Mouse (Mus musculus) stomach, postnatal 0 days (tissue): ENCODE measurements around the gene Rarres2. TPM values are rescaled to one million over a fixed set of nuclear protein-coding genes. Genes with fewer than 3 reads are reported as not detected.

Experiments used
- ATAC-seq: fragments of 200-750 bp; cut with Nextera tagmentation; 2 replicates; pipeline ENCODE4 v1.8.0; 2017; ENCODE audit not compliant: low FRiP score, low TSS enrichment
- DNase-seq: peaks from one replicate; pipeline ENCODE4 v3.0.0-alpha.2; 2016; ENCODE audit warnings: low spot score
- H3K27ac ChIP-seq: fragments of 300-500 bp; sonication (generic); replicated peaks from 2 replicates; pipeline ENCODE4 v1.5.1; 2014; ENCODE audit warnings: mild to moderate bottlenecking, control low read depth
- H3K27me3 ChIP-seq: fragments of 300-500 bp; sonication (generic); 2 replicates; pipeline ENCODE4 v1.6.1; 2014; ENCODE audit warnings: low read length; ENCODE audit not compliant: control insufficient read depth, insufficient read depth
- H3K36me3 ChIP-seq: fragments of 300-500 bp; sonication (generic); 2 replicates; pipeline ENCODE4 v1.6.1; 2014; ENCODE audit warnings: low read length, mixed read lengths; ENCODE audit not compliant: control insufficient read depth, insufficient read depth
- H3K4me1 ChIP-seq: fragments of 300-500 bp; sonication (generic); replicated peaks from 2 replicates; pipeline ENCODE4 v1.6.1; 2014; ENCODE audit warnings: antibody characterized with exemption; ENCODE audit not compliant: control insufficient read depth, insufficient read depth
- H3K4me2 ChIP-seq: fragments of 300-500 bp; sonication (generic); replicated peaks from 2 replicates; pipeline ENCODE4 v1.6.1; 2014; ENCODE audit warnings: low read depth, mild to moderate bottlenecking, control low read depth, moderate library complexity
- H3K4me3 ChIP-seq: fragments of 300-500 bp; sonication (generic); 2 replicates; pipeline ENCODE4 v1.5.1; 2014; ENCODE audit warnings: low read depth, low read length, control low read depth
- H3K9ac ChIP-seq: fragments of 300-500 bp; sonication (generic); 2 replicates; pipeline ENCODE4 v1.6.1; 2014; ENCODE audit warnings: mild to moderate bottlenecking, low read length, control low read depth, mixed read lengths
- H3K9me3 ChIP-seq: fragments of 300-500 bp; sonication (generic); 2 replicates; pipeline ENCODE4 v1.6.1; 2016; ENCODE audit warnings: low read length; ENCODE audit not compliant: control insufficient read depth
- CTCF ChIP-seq: IDR thresholded peaks from 2 replicates; pipeline ENCODE4 v1.5.1; 2016; ENCODE audit warnings: antibody characterized with exemption, low read depth, mild to moderate bottlenecking, moderate library complexity
- EP300 ChIP-seq: optimal IDR thresholded peaks from 2 replicates; pipeline ENCODE3; 2016; ENCODE audit warnings: antibody characterized with exemption
- WGBS: fragments of 180-500 bp; shearing (Covaris S2); extraction: QIAGEN DNeasy Blood & Tissue Kit; methylation state at CpG from one replicate; pipeline ENCODE4 v1.1.7; 2014; 5-methylcytosine and 5-hydroxymethylcytosine counted together
- polyA plus RNA-seq: library from polyadenylated mRNA; unstranded; fragments of >200 nt; fragmentation: Nextera tagmentation; extraction: Ambion mirVana; gene quantifications from 2 replicates; pipeline ENCODE4 v1.2.1, GENCODE M21; 2015

Rarres2 gene
- polyA plus RNA-seq, 1 experiment from 2014 or later, result 273 TPM

- peak within 1 kb of the TSS; percentile 59 for H3K9ac ChIP-seq
- WGBS, result 8% methylated on average over 38 of the region's 38 CpGs
Measured at GRCm38 (mm10) chr6:48537105-48537954, 35.3 kb downstream of the Rarres2 start, which contains the start of gene Atp6v0e2. TSS of gene Atp6v0e2 (plus strand) at chr6:48537615.

DNA sequence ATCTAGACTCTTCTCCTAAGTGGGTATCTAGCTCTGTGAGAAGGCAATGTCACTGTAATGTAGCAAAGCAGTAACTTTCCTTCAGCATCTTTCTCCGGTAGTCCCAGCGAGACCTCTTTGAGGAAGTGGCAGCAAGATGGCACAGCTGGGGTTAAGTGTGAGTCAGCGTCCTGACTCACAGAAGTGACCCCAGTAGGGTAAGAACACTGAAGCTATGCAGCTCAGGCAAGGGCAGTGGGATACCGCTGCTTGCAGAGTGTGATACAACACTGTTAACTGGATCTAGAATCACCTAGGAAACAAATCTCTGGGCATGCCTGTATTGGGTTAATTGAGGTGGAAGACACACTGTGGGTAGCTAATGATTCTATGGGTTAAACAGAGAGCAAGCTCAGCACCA lies 36.5 kb downstream of the Rarres2 start:
- Histone ChIP-seq H3K4me2 (no peak overlapping the region), H3K4me3 (no peak overlapping the region), H3K9me3 (no peaks in the 10 kb centered on the region), H3K27me3 (no peaks in the 10 kb centered on the region), H3K27ac (no peak overlapping the region), H3K36me3 (0 out of 2 replicates have a peak, but pooled peaks cover 5% of the 10 kb centered on the region), H3K9ac (no peak overlapping the region), H3K4me1 (peaks cover 4% of the 10 kb centered on the region; the same call in 1 of the 2 replicates)
- WGBS, result 60% methylated on average over 4 of the region's 4 CpGs
- TF ChIP-seq EP300 (no peak), CTCF (no peak)
- no peak for ATAC-seq
- DNase-seq, result no peak

More at GRCm38 (mm10) chr6:48537105-48537954, 35.3 kb downstream of the Rarres2 start, which contains the start of gene Atp6v0e2:
- TF ChIP-seq EP300 (no peak), CTCF (no peak)
- 0 out of 2 replicates have a peak, but pooled peaks cover 2% of the 10 kb centered on the region for H3K36me3 ChIP-seq
- peaks cover 4% of the 10 kb centered on the region; the same call in 1 of the 2 replicates for H3K4me1 ChIP-seq
- peak; percentile 79 for DNase-seq
- H3K9me3 ChIP-seq, result no peaks in the 10 kb centered on the region
- H3K4me2 ChIP-seq, result peak within 1 kb of the TSS; percentile 73
- H3K27ac ChIP-seq, result 0 out of 2 replicates have a peak within 1 kb of the TSS, but pooled peaks have one; percentile 45
- H3K4me3 ChIP-seq, result peak within 1 kb of the TSS; percentile 37
- ATAC-seq, result peak; percentile 80
- no peaks in the 10 kb centered on the region for H3K27me3 ChIP-seq

DNA sequence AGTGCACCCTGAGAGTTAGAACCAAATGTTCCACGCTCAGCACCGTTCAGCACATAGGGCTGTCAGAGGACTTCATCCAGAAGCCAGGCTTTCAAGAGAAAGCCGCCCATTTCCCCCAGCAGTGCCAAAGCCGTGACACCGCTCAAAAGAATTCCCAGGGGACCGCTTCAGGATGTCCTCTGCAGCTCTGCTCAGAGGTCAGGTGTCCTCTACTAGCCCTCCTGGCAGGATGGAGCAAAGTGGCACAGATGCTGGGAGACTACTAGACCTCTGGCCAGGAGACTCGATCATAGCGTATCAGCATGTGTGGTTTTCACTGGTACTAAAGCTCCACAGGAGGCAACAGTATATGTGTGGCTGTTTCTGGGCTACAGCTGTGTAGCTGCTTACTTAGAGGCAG lies 37.7 kb downstream of the Rarres2 start:
- 83% methylated on average over 8 of the region's 8 CpGs for WGBS
- DNase-seq (no peak), ATAC-seq (no peak)
- no peak for TF ChIP-seq EP300
- TF ChIP-seq CTCF, result no peak
- no peak overlapping the region for H3K4me3 ChIP-seq
- no peaks in the 10 kb centered on the region for H3K27me3 ChIP-seq
- no peak overlapping the region for H3K4me2 ChIP-seq
- no peak overlapping the region for H3K27ac ChIP-seq
- no peaks in the 10 kb centered on the region for H3K9me3 ChIP-seq
- peaks cover 4% of the 10 kb centered on the region; the same call in 1 of the 2 replicates for H3K4me1 ChIP-seq
- H3K9ac ChIP-seq, result no peak overlapping the region
- 0 out of 2 replicates have a peak, but pooled peaks cover 5% of the 10 kb centered on the region for H3K36me3 ChIP-seq

DNA sequence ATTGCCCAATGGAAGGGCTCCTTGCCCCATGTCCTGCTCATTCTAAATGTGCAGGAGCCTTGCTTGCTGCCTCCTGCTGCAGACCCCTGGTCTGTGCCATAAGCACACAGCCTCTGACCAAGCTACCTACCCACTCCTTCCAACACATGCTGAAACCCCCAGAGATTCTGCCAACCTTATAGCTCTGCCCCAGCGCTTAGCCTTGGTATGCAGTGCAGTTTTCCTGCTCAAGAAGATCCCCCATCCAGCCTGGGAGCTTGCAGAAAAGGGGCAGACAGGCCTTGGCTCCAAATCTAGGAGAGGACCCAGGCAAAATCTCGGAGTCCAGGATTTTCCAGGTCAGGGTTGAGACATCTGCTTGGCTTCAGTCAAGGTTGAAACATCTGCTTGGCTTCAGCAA lies 39.1 kb downstream of the Rarres2 start:
- Histone ChIP-seq H3K27me3 (no peaks in the 10 kb centered on the region), H3K4me3 (no peak overlapping the region), H3K27ac (no peak overlapping the region), H3K9ac (no peak overlapping the region), H3K4me1 (peaks cover 4% of the 10 kb centered on the region; the same call in 1 of the 2 replicates), H3K4me2 (no peak overlapping the region), H3K9me3 (no peaks in the 10 kb centered on the region), H3K36me3 (0 out of 2 replicates have a peak, but pooled peaks cover 11% of the 10 kb centered on the region)
- TF ChIP-seq CTCF (no peak), EP300 (no peak)
- ATAC-seq (no peak), DNase-seq (no peak)
- 79% methylated on average over 2 of the region's 2 CpGs for WGBS

DNA sequence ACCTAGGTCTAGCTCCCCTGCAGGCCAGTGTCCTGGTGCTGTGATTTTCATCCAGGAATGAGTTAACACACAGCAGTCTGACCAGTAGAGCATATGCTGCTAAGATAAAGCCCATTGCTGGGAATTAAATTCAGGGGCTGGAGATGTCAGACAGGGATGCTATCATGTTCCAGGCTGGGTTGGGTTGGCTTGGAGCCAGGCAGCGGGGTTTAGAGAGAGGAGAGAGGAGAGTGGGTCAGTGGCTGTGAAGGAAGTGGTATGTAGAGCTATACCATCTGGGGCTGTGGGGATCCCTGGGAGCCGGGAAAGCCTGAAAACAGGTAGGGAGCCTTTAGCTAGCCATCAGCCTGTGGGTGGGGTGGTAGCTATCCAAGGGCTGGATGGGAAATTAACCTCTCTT lies 41.7 kb downstream of the Rarres2 start:
- H3K36me3 ChIP-seq, result peaks cover 11% of the 10 kb centered on the region; the same call in 1 of the 2 replicates
- H3K27me3 ChIP-seq, result no peaks in the 10 kb centered on the region
- H3K4me1 ChIP-seq, result no peaks in the 10 kb centered on the region
- H3K9me3 ChIP-seq, result no peaks in the 10 kb centered on the region
- no peak overlapping the region for H3K9ac ChIP-seq
- ATAC-seq (no peak), DNase-seq (no peak)
- H3K4me2 ChIP-seq, result no peak overlapping the region
- H3K27ac ChIP-seq, result no peak overlapping the region
- TF ChIP-seq EP300 (no peak), CTCF (no peak)
- WGBS, result 61% methylated on average over 2 of the region's 2 CpGs
- no peak overlapping the region for H3K4me3 ChIP-seq
